Mouse (Mus musculus): Measurements from ENCODE around the gene Il4i1.
"Not testable (repeated sequence)": the region's sequence is repeated elsewhere in the genome, so short reads cannot be mapped to it uniquely, and the experiment has no call there.

Il4i1 gene

GRCm38 (mm10) chr7:44866276-44867009, 50.3 kb downstream of the Il4i1 start:
- no peak for DNase-seq

GRCm38 (mm10) chr7:44867010-44867702, 51.0 kb downstream of the Il4i1 start:
- no peak for DNase-seq

GRCm38 (mm10) chr7:44867802-44868201, 51.6 kb downstream of the Il4i1 start:
- DNase-seq = no peak

- no peak for DNase-seq
Measured at GRCm38 (mm10) chr7:44868465-44868864, 52.3 kb downstream of the Il4i1 start.

- DNase-seq = peak; percentile 64
Measured at GRCm38 (mm10) chr7:44868919-44869696, 52.9 kb downstream of the Il4i1 start.

GRCm38 (mm10) chr7:44869697-44870528, 53.7 kb downstream of the Il4i1 start, which contains the start of gene Ptov1:
Ptov1 (minus strand) TSS chr7:44869788.
- DNase-seq = peak; percentile 94

- DNase-seq = no peak
Measured at GRCm38 (mm10) chr7:44870614-44871013, 54.4 kb downstream of the Il4i1 start.

- no peak for DNase-seq
Measured at GRCm38 (mm10) chr7:44871181-44871580, 55.0 kb downstream of the Il4i1 start.

GRCm38 (mm10) chr7:44871774-44872173, 55.6 kb downstream of the Il4i1 start:
- DNase-seq = not testable (repeated sequence)

- DNase-seq = no peak
Measured at GRCm38 (mm10) chr7:44877833-44878232, 61.6 kb downstream of the Il4i1 start.

GRCm38 (mm10) chr7:44883036-44883435, 66.8 kb downstream of the Il4i1 start:
- no peak for DNase-seq

- no peak for DNase-seq
Measured at GRCm38 (mm10) chr7:44884637-44885036, 68.5 kb downstream of the Il4i1 start.

- no peak for DNase-seq
Measured at GRCm38 (mm10) chr7:44886964-44887363, 70.8 kb downstream of the Il4i1 start.

GRCm38 (mm10) chr7:44888256-44889105, 72.3 kb downstream of the Il4i1 start:
- no peak for DNase-seq

GRCm38 (mm10) chr7:44890180-44890579, 74.0 kb downstream of the Il4i1 start:
- no peak for DNase-seq
